Mouse (Mus musculus) midbrain, embryonic 16.5 days (tissue): ENCODE measurements around the gene Banf1. TPM values are rescaled to one million over a fixed set of nuclear protein-coding genes. Genes with fewer than 3 reads are reported as not detected.
"Not testable (repeated sequence)": the region's sequence is repeated elsewhere in the genome, so short reads cannot be mapped to it uniquely, and the experiment has no call there.

ENCODE experiments used
- ATAC-seq: fragments of 200-750 bp; cut with Nextera tagmentation; 2 replicates; pipeline ENCODE4 v1.8.0; 2017; ENCODE audit warnings: moderate TSS enrichment
- H3K27ac ChIP-seq: fragments of 300-500 bp; sonication (generic); 2 replicates; pipeline ENCODE4 v1.5.1; 2014; ENCODE audit warnings: mild to moderate bottlenecking, low read length, mixed read lengths
- H3K27me3 ChIP-seq: fragments of 300-500 bp; sonication (generic); 2 replicates; pipeline ENCODE4 v1.6.1; 2014; ENCODE audit warnings: low read depth, low read length, mixed read lengths; ENCODE audit not compliant: control insufficient read depth, insufficient read depth
- H3K36me3 ChIP-seq: fragments of 300-500 bp; sonication (generic); 2 replicates; pipeline ENCODE4 v1.6.1; 2014; ENCODE audit warnings: mild to moderate bottlenecking, low read length, moderate library complexity, mixed read lengths; ENCODE audit not compliant: control insufficient read depth, insufficient read depth
- H3K4me1 ChIP-seq: fragments of 300-500 bp; sonication (generic); 2 replicates; pipeline ENCODE4 v1.6.1; 2014; ENCODE audit warnings: mild to moderate bottlenecking, low read length, mixed read lengths; ENCODE audit not compliant: control insufficient read depth, insufficient read depth
- H3K4me2 ChIP-seq: fragments of 300-500 bp; sonication (generic); 2 replicates; pipeline ENCODE4 v1.6.1; 2014; ENCODE audit warnings: mild to moderate bottlenecking, low read length, mixed read lengths
- H3K4me3 ChIP-seq: fragments of 300-500 bp; sonication (generic); 2 replicates; pipeline ENCODE4 v1.5.1; 2014; ENCODE audit warnings: low read depth, mild to moderate bottlenecking, low read length, moderate library complexity, mixed read lengths
- H3K9ac ChIP-seq: fragments of 300-500 bp; sonication (generic); 2 replicates; pipeline ENCODE4 v1.6.1; 2014; ENCODE audit warnings: low read depth, low read length, mixed read lengths
- H3K9me3 ChIP-seq: fragments of 300-500 bp; sonication (generic); replicated peaks from 2 replicates; pipeline ENCODE4 v1.6.1; 2014; ENCODE audit warnings: mild to moderate bottlenecking, low read length, mixed read lengths; ENCODE audit not compliant: control insufficient read depth, poor library complexity, severe bottlenecking
- WGBS: fragments of 180-500 bp; shearing (Covaris S2); extraction: QIAGEN DNeasy Blood & Tissue Kit; methylation state at CpG from one replicate; pipeline ENCODE4 v1.1.7; 2014; 5-methylcytosine and 5-hydroxymethylcytosine counted together
- polyA plus RNA-seq: library from polyadenylated mRNA; unstranded; fragments of >200 nt; fragmentation: Nextera tagmentation; extraction: Ambion mirVana; gene quantifications from 2 replicates; pipeline ENCODE4 v1.2.1, GENCODE M21; 2015

The Banf1 gene
- 302 and 321 TPM in 2 replicates for polyA plus RNA-seq

- ATAC-seq = 0 out of 2 replicates have a peak, but pooled peaks have one; percentile 1
Observed at GRCm38 (mm10) chr19:5367053-5367359, at the start of gene Banf1. Gene Banf1, minus strand, starts transcription at chr19:5367168.

GRCm38 (mm10) chr19:5414534-5414957 is 47.6 kb upstream of the Banf1 start:
- Histone ChIP-seq H3K4me1 (no peaks in the 10 kb centered on the region), H3K9me3 (no peaks in the 10 kb centered on the region), H3K36me3 (no peaks in the 10 kb centered on the region), H3K9ac (no peak overlapping the region), H3K27ac (no peak overlapping the region), H3K4me3 (no peak overlapping the region), H3K4me2 (no peak overlapping the region), H3K27me3 (no peaks in the 10 kb centered on the region)
- 41% methylated on average over 2 of the region's 2 CpGs for WGBS
- ATAC-seq = no peak

More at GRCm38 (mm10) chr19:5367053-5367359, at the start of gene Banf1:
- peak within 1 kb of the TSS; percentile 84 for H3K9ac ChIP-seq
- H3K4me2 ChIP-seq = peak within 1 kb of the TSS; percentile 95
- under 1% methylated on average over 33 of the region's 33 CpGs for WGBS
- no peaks in the 10 kb centered on the region for H3K27me3 ChIP-seq
- peaks cover 22% of the 10 kb centered on the region for H3K36me3 ChIP-seq
- peak within 1 kb of the TSS; percentile 97 for H3K4me3 ChIP-seq
- H3K4me1 ChIP-seq = peaks cover 15% of the 10 kb centered on the region
- peak within 1 kb of the TSS; percentile 94 for H3K27ac ChIP-seq
- H3K9me3 ChIP-seq = no peaks in the 10 kb centered on the region

- no peak overlapping the region for H3K4me3 ChIP-seq
Observed at GRCm38 (mm10) chr19:5413840-5414239, 46.9 kb upstream of the Banf1 start.

GRCm38 (mm10) chr19:5411961-5412360 is 45.0 kb upstream of the Banf1 start:
- no peak overlapping the region for H3K27ac ChIP-seq
- H3K9me3 ChIP-seq = no peaks in the 10 kb centered on the region
- no peaks in the 10 kb centered on the region for H3K27me3 ChIP-seq
- no peak overlapping the region for H3K4me2 ChIP-seq
- H3K4me3 ChIP-seq = no peak overlapping the region
- 66% methylated on average over 5 of the region's 5 CpGs for WGBS
- peaks cover 9% of the 10 kb centered on the region for H3K4me1 ChIP-seq
- H3K36me3 ChIP-seq = no peaks in the 10 kb centered on the region
- H3K9ac ChIP-seq = no peak overlapping the region
- ATAC-seq = no peak

More at GRCm38 (mm10) chr19:5413840-5414239, 46.9 kb upstream of the Banf1 start:
- Histone ChIP-seq H3K4me2 (no peak overlapping the region), H3K36me3 (no peaks in the 10 kb centered on the region), H3K4me1 (no peaks in the 10 kb centered on the region), H3K27ac (no peak overlapping the region), H3K27me3 (no peaks in the 10 kb centered on the region), H3K9me3 (no peaks in the 10 kb centered on the region), H3K9ac (no peak overlapping the region)
- no peak for ATAC-seq
- WGBS = 71% methylated on average over 4 of the region's 4 CpGs

- Histone ChIP-seq H3K9ac (no peak overlapping the region), H3K4me3 (no peak overlapping the region), H3K4me1 (peaks cover 12% of the 10 kb centered on the region), H3K4me2 (no peak overlapping the region), H3K27ac (no peak overlapping the region), H3K9me3 (no peaks in the 10 kb centered on the region), H3K27me3 (no peaks in the 10 kb centered on the region), H3K36me3 (no peaks in the 10 kb centered on the region)
- 92% methylated on average over 5 of the region's 5 CpGs for WGBS
- no peak for ATAC-seq
Observed at GRCm38 (mm10) chr19:5410641-5411040, 43.7 kb upstream of the Banf1 start.

GRCm38 (mm10) chr19:5409068-5409467 is 42.1 kb upstream of the Banf1 start:
- Histone ChIP-seq H3K9ac (no peak overlapping the region), H3K36me3 (no peaks in the 10 kb centered on the region), H3K4me1 (peaks cover 12% of the 10 kb centered on the region), H3K9me3 (no peaks in the 10 kb centered on the region), H3K4me2 (no peak overlapping the region), H3K27ac (no peak overlapping the region), H3K27me3 (no peaks in the 10 kb centered on the region), H3K4me3 (no peak overlapping the region)
- WGBS = 83% methylated on average over 5 of the region's 5 CpGs
- ATAC-seq = no peak

- H3K4me2 ChIP-seq = peak overlapping the region; percentile 60; the same call in 1 of the 2 replicates
Observed at GRCm38 (mm10) chr19:5408057-5409001, 41.4 kb upstream of the Banf1 start.

GRCm38 (mm10) chr19:5407133-5407532 is 40.2 kb upstream of the Banf1 start:
- 17% methylated on average over 7 of the region's 7 CpGs for WGBS
- Histone ChIP-seq H3K4me1 (peaks cover 12% of the 10 kb centered on the region), H3K4me2 (peak overlapping the region; percentile 60), H3K36me3 (no peaks in the 10 kb centered on the region), H3K27ac (peak overlapping the region; percentile 81), H3K9me3 (no peaks in the 10 kb centered on the region), H3K27me3 (no peaks in the 10 kb centered on the region), H3K9ac (peak overlapping the region; percentile 76), H3K4me3 (peak overlapping the region; percentile 50)
- ATAC-seq = peak; percentile 72

More at GRCm38 (mm10) chr19:5408057-5409001, 41.4 kb upstream of the Banf1 start:
- 91% methylated on average over 13 of the region's 13 CpGs for WGBS
- no peak overlapping the region for H3K4me3 ChIP-seq
- H3K4me1 ChIP-seq = peaks cover 12% of the 10 kb centered on the region
- no peaks in the 10 kb centered on the region for H3K36me3 ChIP-seq
- H3K27me3 ChIP-seq = no peaks in the 10 kb centered on the region
- H3K9ac ChIP-seq = no peak overlapping the region
- ATAC-seq = no peak
- no peaks in the 10 kb centered on the region for H3K9me3 ChIP-seq
- no peak overlapping the region for H3K27ac ChIP-seq

- ATAC-seq = peak; percentile 85
- H3K9me3 ChIP-seq, H3K27me3 ChIP-seq, H3K36me3 ChIP-seq: not testable (repeated sequence)
- H3K4me3 ChIP-seq = peak overlapping the region; percentile 50
- H3K4me2 ChIP-seq = peak overlapping the region; percentile 60
- WGBS = 13% methylated on average over 21 of the region's 25 CpGs
- H3K4me1 ChIP-seq = peaks cover 12% of the 10 kb centered on the region
- peak overlapping the region; percentile 81 for H3K27ac ChIP-seq
- peak overlapping the region; percentile 76 for H3K9ac ChIP-seq
Observed at GRCm38 (mm10) chr19:5406531-5407126, 39.7 kb upstream of the Banf1 start.
